Mouse (Mus musculus) testis, adult 2 months (tissue): ENCODE measurements around the gene Fn3krp. TPM values are rescaled to one million over a fixed set of nuclear protein-coding genes. Genes with fewer than 3 reads are reported as not detected.

Experiments used
- H3K27ac ChIP-seq: fragments of 200-500 bp; 2 replicates; pipeline ENCODE4 v1.5.1; 2012; ENCODE audit warnings: low read depth, low read length; ENCODE audit not compliant: control insufficient read depth, insufficient read depth
- H3K27me3 ChIP-seq: fragments of 200-500 bp; 2 replicates; pipeline ENCODE4 v1.6.1; 2012; ENCODE audit warnings: mild to moderate bottlenecking, low read length, moderate library complexity; ENCODE audit not compliant: control insufficient read depth, insufficient read depth
- H3K36me3 ChIP-seq: fragments of 200-500 bp; 2 replicates; pipeline ENCODE4 v1.6.1; 2012; ENCODE audit warnings: mild to moderate bottlenecking, low read length; ENCODE audit not compliant: control insufficient read depth, insufficient read depth
- H3K4me1 ChIP-seq: fragments of 200-500 bp; 2 replicates; pipeline ENCODE4 v1.6.1; 2012; ENCODE audit warnings: low read length; ENCODE audit not compliant: control insufficient read depth, insufficient read depth
- H3K4me3 ChIP-seq: fragments of 200-500 bp; 2 replicates; pipeline ENCODE4 v1.5.1; 2012; ENCODE audit warnings: low read depth, mild to moderate bottlenecking, low read length, moderate library complexity, mixed read lengths; ENCODE audit not compliant: control insufficient read depth
- CTCF ChIP-seq: fragments of 200-500 bp; IDR thresholded peaks from 2 replicates; pipeline ENCODE4 v1.5.1; 2012; ENCODE audit warnings: low read depth, mild to moderate bottlenecking, inconsistent platforms, low read length, moderate library complexity; ENCODE audit not compliant: control insufficient read depth, insufficient read depth, insufficient replicate concordance
- POLR2A ChIP-seq: fragments of 200-500 bp; IDR thresholded peaks from 2 replicates; pipeline ENCODE4 v1.6.1; 2012; ENCODE audit warnings: low read depth, mild to moderate bottlenecking, inconsistent platforms, low read length, moderate library complexity; ENCODE audit not compliant: control insufficient read depth
- polyA plus RNA-seq: library from polyadenylated mRNA; depleted of rRNA; stranded (reverse); fragments of >200 nt; gene quantifications from 2 replicates; pipeline ENCODE4 v1.2.3, GENCODE M21; 2012

Gene Fn3krp
- polyA plus RNA-seq, 1 experiment: 8.0 TPM

GRCm38 (mm10) chr11:121392405-121392804 lies 28.8 kb upstream of the Fn3krp start:
- no peaks in the 10 kb centered on the region for H3K36me3 ChIP-seq
- TF ChIP-seq CTCF (no peak), POLR2A (no peak)
- H3K4me1 ChIP-seq: peaks cover 8% of the 10 kb centered on the region
- H3K27ac ChIP-seq: no peak overlapping the region
- no peak overlapping the region for H3K4me3 ChIP-seq
- H3K27me3 ChIP-seq: no peaks in the 10 kb centered on the region

- no peaks in the 10 kb centered on the region for H3K36me3 ChIP-seq
- no peaks in the 10 kb centered on the region for H3K27me3 ChIP-seq
- no peaks in the 10 kb centered on the region for H3K4me1 ChIP-seq
- H3K27ac ChIP-seq: no peak overlapping the region
- TF ChIP-seq POLR2A (no peak), CTCF (no peak)
- H3K4me3 ChIP-seq: no peak overlapping the region
Measured at GRCm38 (mm10) chr11:121407366-121408155, 13.6 kb upstream of the Fn3krp start.

- Histone ChIP-seq H3K27ac (no peak overlapping the region), H3K36me3 (no peaks in the 10 kb centered on the region), H3K27me3 (no peaks in the 10 kb centered on the region), H3K4me1 (no peaks in the 10 kb centered on the region), H3K4me3 (no peak overlapping the region)
- TF ChIP-seq POLR2A (no peak), CTCF (no peak)
Measured at GRCm38 (mm10) chr11:121414762-121415161, 6.4 kb upstream of the Fn3krp start.

- H3K36me3 ChIP-seq: no peaks in the 10 kb centered on the region
- no peak overlapping the region for H3K4me3 ChIP-seq
- no peaks in the 10 kb centered on the region; the same call in 1 of the 2 replicates for H3K4me1 ChIP-seq
- no peak overlapping the region for H3K27ac ChIP-seq
- no peak for TF ChIP-seq POLR2A
- no peak for TF ChIP-seq CTCF
- H3K27me3 ChIP-seq: no peaks in the 10 kb centered on the region
Measured at GRCm38 (mm10) chr11:121415351-121415750, 5.8 kb upstream of the Fn3krp start.

GRCm38 (mm10) chr11:121417971-121418370 lies 3.2 kb upstream of the Fn3krp start:
- Histone ChIP-seq H3K4me1 (peaks cover 4% of the 10 kb centered on the region), H3K4me3 (no peak overlapping the region), H3K27ac (no peak overlapping the region), H3K27me3 (no peaks in the 10 kb centered on the region), H3K36me3 (no peaks in the 10 kb centered on the region)
- TF ChIP-seq CTCF: no peak
- no peak for TF ChIP-seq POLR2A

- H3K27me3 ChIP-seq: no peaks in the 10 kb centered on the region
- H3K27ac ChIP-seq: no peak overlapping the region
- no peak for TF ChIP-seq POLR2A
- TF ChIP-seq CTCF: no peak
- no peaks in the 10 kb centered on the region for H3K36me3 ChIP-seq
- no peak overlapping the region for H3K4me3 ChIP-seq
- peaks cover 4% of the 10 kb centered on the region for H3K4me1 ChIP-seq
Measured at GRCm38 (mm10) chr11:121418932-121419331, 2.3 kb upstream of the Fn3krp start.

- Histone ChIP-seq H3K27me3 (no peaks in the 10 kb centered on the region), H3K27ac (no peak overlapping the region), H3K36me3 (no peaks in the 10 kb centered on the region; the same call in 1 of the 2 replicates), H3K4me1 (peaks cover 4% of the 10 kb centered on the region), H3K4me3 (peak overlapping the region; percentile 91)
- TF ChIP-seq CTCF: no peak
- no peak for TF ChIP-seq POLR2A
Measured at GRCm38 (mm10) chr11:121420379-121420778, 822 bp upstream of the Fn3krp start.
